Mouse (Mus musculus) ovary, adult 18-20 months (tissue): Measurements from ENCODE around the gene Slc44a2.
A peak's percentile ranks its signal among the peaks of the same experiment; 100 is the strongest.

Source experiments
- DNase-seq: peaks from one replicate; pipeline ENCODE4 v3.0.0; 2022; ENCODE audit warnings: low spot score, mixed read lengths

The Slc44a2 gene

DNA sequence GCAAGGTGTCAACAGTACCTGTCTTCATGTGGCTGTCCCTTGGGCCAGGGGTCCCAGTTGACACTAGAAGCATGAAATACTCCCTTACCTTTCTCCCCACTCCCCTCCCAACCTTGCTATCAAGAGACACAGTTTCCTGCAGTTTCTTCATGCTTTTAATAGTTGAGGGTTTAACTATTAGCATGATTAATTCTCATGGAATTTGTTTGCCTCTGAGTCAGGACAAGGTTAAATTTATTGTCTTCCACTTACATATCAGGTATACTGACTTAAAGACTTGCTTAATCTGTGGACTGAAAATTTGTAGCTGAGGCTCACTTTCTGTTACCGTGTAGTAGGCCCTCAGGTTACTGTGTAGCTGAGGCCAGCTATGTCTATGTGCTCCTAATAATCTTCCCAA, 13.0 kb downstream of the Slc44a2 start:
- DNase-seq: no peak

DNA sequence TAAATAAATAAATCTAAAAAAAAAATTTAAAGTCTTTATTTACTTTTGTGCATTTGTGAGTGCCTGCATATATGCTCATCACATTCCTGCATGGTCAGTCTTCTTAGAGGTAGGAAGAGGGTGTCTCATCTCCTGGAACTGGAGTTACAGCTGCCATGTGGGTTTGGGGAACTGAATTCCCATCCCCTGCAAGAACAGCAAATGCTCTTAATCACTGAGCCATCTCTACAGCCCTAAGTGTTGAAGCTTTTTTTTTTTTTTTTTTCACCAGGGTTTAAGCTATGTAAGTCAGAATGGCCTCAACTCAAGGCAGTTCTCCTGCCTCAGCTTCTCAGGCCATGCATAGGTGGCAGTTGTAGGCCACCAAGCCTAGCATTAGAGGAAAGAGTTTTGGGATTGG, 14.2 kb downstream of the Slc44a2 start:
- DNase-seq: no peak

DNA sequence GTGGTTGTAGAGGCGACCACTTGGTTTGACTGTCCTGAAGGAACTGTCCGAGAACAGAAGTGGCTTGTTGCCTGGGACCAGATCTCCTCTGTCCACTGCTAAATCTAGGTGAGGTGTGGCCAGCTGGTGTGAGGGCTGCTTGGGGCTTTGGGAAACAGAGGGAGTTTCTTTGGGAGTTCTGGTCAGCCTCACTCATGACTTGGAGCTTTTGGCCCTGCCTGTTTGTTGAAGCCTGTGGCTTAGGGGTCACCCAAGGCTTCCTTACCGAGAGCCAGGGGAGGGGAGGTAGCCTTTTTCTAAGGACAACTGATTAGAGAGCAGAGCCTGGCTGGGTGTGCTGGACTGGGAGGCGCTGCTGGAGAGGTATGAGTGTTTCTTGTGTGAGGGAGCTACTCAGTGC, 14.9 kb downstream of the Slc44a2 start:
- no peak for DNase-seq

DNA sequence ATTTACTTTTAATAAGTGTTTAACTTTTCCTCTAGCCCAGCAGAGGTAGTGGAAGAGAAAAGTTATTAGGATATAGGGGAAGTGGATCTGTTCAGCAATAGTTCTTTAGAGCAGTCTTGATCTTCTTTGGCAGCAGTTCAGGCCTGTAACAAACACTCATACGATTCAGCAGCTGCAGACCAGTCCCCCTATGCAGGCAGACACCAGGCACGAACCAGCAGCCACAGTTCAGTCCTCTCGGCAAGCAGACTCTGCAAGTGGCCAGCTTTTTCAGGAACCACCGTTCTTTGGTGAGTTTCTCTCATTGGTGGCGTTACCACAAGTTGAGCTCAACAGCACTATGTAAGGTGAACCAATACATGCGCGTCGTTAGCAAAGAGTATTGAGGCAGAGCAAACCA, 16.0 kb downstream of the Slc44a2 start:
- no peak for DNase-seq

GRCm38 (mm10) chr9:21337652-21338051, 17.2 kb downstream of the Slc44a2 start:
- no peak for DNase-seq

- no peak for DNase-seq
Observed at GRCm38 (mm10) chr9:21340411-21340810, 19.9 kb downstream of the Slc44a2 start.

GRCm38 (mm10) chr9:21346627-21347365, 26.3 kb downstream of the Slc44a2 start:
- no peak for DNase-seq

GRCm38 (mm10) chr9:21348152-21348551, 27.7 kb downstream of the Slc44a2 start:
- DNase-seq: no peak

GRCm38 (mm10) chr9:21351178-21351577, 30.7 kb downstream of the Slc44a2 start:
- DNase-seq: no peak

- DNase-seq: no peak
Observed at GRCm38 (mm10) chr9:21351702-21352377, 31.3 kb downstream of the Slc44a2 start.

DNA sequence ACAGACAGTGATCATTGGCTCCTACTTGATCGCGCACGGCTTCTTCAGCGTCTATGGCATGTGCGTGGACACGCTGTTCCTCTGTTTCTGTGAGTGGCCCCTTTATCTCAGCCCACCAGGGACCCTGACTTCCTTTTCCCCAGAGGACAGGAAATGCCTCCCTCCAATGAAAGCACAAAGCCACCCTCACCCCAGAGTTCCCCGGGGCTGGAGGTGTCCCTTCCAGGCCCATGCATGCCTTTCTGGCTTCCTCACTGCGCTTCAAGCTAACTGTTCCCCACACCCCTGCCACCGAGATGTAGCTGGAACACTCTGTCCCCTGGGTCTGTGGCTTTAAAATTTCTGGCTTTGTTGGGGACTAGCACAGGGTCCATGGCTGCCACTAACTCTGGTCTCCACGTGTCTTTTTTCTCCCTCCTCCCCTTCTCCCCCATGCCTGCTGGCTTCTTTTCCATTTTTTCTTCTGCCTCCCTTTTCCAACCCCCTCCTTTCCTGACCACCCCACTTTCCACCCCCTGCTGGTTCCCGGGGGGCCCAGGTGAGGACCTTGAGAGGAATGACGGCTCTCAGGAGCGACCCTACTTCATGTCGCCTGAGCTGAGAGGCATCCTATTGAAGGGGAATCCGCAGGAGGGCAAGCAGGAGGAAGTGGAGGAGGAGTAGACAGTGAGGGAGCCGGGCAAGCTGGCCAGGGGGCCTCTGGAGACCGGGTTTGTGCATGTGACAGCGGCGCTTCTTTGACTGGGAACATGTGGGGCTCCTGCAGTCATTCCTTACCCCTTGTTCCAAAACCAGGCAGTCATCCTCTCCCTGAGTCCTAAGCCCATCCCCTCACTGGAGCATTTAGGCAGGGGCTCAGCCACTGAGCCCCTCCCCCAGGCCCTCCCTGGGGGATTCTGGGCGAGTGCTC, 32.2 kb downstream of the Slc44a2 start:
- no peak for DNase-seq

DNA sequence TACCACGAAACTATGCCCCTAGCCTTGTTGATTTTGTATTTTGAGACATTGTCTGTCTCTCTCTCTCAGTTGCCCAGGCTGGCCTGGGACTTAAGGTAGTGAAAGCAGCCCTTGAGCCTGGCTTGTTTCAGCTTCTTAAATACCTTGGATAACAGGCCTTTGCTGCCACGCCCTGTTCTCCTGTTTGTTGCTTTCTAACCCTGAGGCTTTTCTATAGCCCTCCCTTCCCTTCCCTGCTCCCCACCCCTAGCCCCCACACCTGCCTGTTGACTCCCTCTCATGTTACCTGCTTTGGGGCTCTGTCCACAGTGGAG, 32.8 kb downstream of the Slc44a2 start:
- no peak for DNase-seq

DNA sequence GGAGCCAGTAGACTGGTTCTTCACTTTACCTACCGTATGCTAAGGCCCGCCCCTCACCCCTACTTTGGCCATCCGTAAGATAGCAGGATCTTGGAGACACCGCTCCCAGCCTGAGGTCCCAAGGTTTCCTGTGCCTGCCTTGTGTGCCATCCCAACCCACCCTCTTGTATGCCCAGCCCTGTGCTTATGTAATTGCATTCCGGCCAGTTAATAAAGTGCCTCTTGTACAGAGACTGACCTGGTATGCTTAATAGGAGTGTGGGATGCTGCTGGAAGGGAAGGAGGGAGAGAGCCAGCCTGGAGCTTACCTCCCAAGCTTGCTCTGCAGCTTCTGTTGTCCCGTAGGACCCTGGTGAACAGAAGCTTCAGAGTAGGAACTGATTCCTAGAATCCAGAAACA, 34.3 kb downstream of the Slc44a2 start:
- DNase-seq: no peak

DNA sequence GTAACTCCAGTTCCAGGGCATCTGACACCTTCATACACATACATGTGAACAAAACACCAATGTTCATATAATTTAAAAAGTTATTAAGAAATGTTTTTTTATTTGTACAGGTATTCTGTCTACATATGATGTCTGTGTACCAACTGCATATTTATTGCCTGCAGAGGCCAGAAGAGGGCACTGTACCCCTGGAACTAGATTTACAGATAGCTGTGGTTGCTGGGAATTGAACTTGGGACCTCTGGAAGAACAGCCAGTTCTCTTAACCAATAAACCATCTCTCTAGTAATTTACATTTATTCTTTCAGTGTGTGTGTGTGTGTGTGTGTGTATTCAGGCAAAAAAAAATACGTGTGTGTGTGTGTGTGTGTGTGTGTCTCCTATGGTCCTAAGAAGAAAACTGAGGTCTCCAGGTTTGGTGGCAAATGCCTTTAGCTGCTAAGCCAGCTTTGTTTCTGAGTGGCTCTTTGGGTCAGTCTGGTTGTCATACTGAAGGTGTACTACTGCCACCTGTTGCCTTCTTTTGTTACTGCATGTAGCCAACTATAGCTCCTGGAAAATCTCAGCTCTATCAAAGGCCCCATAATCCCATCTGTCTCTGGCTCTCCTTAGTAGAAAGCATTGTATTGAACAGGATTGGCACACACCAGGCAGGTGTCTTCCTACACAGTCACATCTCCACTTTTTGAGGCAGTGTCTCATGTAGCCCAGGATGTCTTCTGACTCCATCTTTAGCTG, 36.7 kb downstream of the Slc44a2 start:
- no peak for DNase-seq

- no peak for DNase-seq
Observed at GRCm38 (mm10) chr9:21366541-21367220, 46.2 kb downstream of the Slc44a2 start.

DNA sequence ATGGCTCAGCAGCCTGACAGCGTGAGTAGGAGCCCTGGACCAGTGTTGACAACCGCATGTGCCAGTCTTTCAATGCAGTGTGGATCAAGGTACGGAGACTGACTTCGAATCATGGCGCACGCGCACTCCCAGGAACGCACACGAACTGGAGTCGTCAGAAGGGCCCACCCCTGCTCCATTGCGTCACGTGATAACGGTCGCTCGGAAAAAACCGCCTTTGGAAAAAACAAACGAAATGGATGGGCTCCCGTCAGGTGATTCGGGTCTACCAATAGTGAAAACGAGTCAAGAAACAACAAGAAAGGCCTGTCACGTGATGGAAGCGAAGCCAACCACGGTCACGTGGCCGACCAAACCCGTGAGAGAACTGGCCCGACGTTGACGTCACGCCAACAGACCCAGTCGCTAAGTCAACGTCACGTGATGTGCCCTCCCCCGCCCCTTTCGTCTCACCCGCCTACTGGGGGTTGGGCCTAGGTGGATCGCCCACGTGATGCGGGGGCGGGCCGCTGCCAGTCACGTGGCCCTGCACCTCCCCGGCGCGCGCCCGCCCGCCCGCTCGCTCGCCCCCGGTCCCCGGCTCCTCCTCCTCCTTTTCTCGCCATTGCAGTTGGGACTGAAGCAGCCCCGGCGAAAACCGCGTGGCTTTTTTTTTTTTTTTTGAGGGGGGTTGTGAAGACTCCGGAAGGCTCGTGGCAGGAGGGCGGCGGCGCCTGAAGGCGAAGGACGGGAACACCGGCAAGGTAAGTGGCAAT, 47.0 kb downstream of the Slc44a2 start, which contains the start of gene Ilf3:
TSS of gene Ilf3 (plus strand) at position 515 of the 755 bp plus-strand sequence.
- DNase-seq: peak; percentile 100

DNA sequence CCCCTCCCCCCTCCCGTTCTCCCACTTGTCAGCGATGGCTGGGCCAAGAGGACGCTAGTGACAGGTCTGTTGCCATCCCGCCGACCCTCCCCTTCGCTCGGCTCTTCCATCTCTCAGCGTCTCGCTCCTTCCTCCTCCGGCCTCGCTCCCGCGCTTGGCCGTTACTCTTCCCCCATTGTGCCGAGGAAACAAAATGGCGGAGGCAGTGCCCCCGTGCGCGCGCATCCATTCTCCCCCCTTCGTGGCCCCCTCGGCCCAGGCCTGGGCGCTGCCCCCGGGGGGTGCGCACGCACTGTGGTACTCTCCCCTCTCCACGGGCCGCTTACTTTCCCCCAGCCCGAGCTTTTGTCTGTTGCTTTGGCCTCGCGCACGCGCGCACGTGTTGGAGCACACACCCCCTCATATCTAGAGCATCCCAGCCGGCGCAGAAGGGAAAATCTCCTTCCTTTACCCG, 47.7 kb downstream of the Slc44a2 start:
- DNase-seq: peak; percentile 41

GRCm38 (mm10) chr9:21369080-21369479, 48.6 kb downstream of the Slc44a2 start:
- DNase-seq: no peak

GRCm38 (mm10) chr9:21370876-21371275, 50.4 kb downstream of the Slc44a2 start:
- no peak for DNase-seq

- no peak for DNase-seq
Observed at GRCm38 (mm10) chr9:21372508-21372907, 52.0 kb downstream of the Slc44a2 start.

DNA sequence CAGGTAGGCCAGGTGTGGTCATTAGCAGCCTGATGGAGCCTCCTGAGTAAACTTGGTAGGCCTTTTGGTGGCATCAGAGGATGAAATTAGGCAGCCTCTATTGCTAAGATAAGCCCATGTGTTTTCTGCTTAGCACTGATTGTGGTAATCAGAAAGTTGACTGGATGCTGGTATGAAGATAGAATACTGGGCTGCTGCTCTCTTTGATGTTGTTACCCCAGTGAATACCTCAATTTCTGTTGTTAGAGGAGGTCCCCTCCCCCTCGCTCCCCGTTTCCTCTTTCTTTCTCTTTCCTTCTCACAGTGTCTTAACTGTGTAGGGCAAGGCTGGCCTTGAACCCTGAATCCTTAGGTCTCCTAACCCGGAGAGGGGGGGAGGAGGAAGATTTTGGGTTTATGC, 58.7 kb downstream of the Slc44a2 start:
- no peak for DNase-seq
